Mouse (Mus musculus) liver, embryonic 11.5 days (tissue): Measurements from ENCODE around the gene Ccdc138. TPM values are rescaled to one million over a fixed set of nuclear protein-coding genes. Genes with fewer than 3 reads are reported as not detected.
A peak's percentile ranks its signal among the peaks of the same experiment; 100 is the strongest.

Experiments used
- ATAC-seq: fragments of 200-750 bp; cut with Nextera tagmentation; replicated peaks from 2 replicates; pipeline ENCODE4 v1.8.0; 2017; ENCODE audit warnings: moderate number of reproducible peaks, mild to moderate bottlenecking, moderate TSS enrichment, moderate library complexity; ENCODE audit not compliant: low FRiP score
- DNase-seq: peaks from one replicate; pipeline ENCODE4 v3.0.0-alpha.2; 2017; ENCODE audit warnings: low spot score
- H3K27ac ChIP-seq: fragments of 300-500 bp; sonication (generic); 2 replicates; pipeline ENCODE4 v1.5.1; 2014; ENCODE audit warnings: mild to moderate bottlenecking, low read depth, low read length, control low read depth
- H3K27me3 ChIP-seq: fragments of 300-500 bp; sonication (generic); replicated peaks from 2 replicates; pipeline ENCODE4 v1.6.1; 2014; ENCODE audit warnings: low read length, mixed read lengths; ENCODE audit not compliant: control insufficient read depth, insufficient read depth
- H3K36me3 ChIP-seq: fragments of 300-500 bp; sonication (generic); 2 replicates; pipeline ENCODE4 v1.6.1; 2014; ENCODE audit warnings: mild to moderate bottlenecking, low read length, moderate library complexity, mixed read lengths; ENCODE audit not compliant: control insufficient read depth, insufficient read depth
- H3K4me1 ChIP-seq: fragments of 300-500 bp; sonication (generic); replicated peaks from 2 replicates; pipeline ENCODE4 v1.6.1; 2014; ENCODE audit warnings: low read length, mixed read lengths; ENCODE audit not compliant: control insufficient read depth, insufficient read depth
- H3K4me2 ChIP-seq: fragments of 300-500 bp; sonication (generic); 2 replicates; pipeline ENCODE4 v1.6.1; 2014; ENCODE audit warnings: mild to moderate bottlenecking, control low read depth, moderate library complexity
- H3K4me3 ChIP-seq: fragments of 300-500 bp; sonication (generic); 2 replicates; pipeline ENCODE4 v1.5.1; 2014; ENCODE audit warnings: low read depth, low read length, control low read depth
- H3K9ac ChIP-seq: fragments of 300-500 bp; sonication (generic); 2 replicates; pipeline ENCODE4 v1.6.1; 2014; ENCODE audit warnings: low read depth, low read length, control low read depth
- H3K9me3 ChIP-seq: fragments of 300-500 bp; sonication (generic); 2 replicates; pipeline ENCODE4 v1.6.1; 2016; ENCODE audit warnings: low read length, inconsistent platforms, mixed read lengths; ENCODE audit not compliant: control insufficient read depth
- WGBS: fragments of 180-500 bp; shearing (Covaris S2); extraction: QIAGEN DNeasy Blood & Tissue Kit; methylation state at CpG from one replicate; pipeline ENCODE4 v1.1.7; 2014; 5-methylcytosine and 5-hydroxymethylcytosine counted together
- polyA plus RNA-seq: library from polyadenylated mRNA; unstranded; fragments of >200 nt; fragmentation: Nextera tagmentation; extraction: Ambion mirVana; gene quantifications from 2 replicates; pipeline ENCODE4 v1.2.1, GENCODE M21; 2014

The Ccdc138 gene
- polyA plus RNA-seq = 4.9 and 5.3 TPM in 2 replicates

DNA sequence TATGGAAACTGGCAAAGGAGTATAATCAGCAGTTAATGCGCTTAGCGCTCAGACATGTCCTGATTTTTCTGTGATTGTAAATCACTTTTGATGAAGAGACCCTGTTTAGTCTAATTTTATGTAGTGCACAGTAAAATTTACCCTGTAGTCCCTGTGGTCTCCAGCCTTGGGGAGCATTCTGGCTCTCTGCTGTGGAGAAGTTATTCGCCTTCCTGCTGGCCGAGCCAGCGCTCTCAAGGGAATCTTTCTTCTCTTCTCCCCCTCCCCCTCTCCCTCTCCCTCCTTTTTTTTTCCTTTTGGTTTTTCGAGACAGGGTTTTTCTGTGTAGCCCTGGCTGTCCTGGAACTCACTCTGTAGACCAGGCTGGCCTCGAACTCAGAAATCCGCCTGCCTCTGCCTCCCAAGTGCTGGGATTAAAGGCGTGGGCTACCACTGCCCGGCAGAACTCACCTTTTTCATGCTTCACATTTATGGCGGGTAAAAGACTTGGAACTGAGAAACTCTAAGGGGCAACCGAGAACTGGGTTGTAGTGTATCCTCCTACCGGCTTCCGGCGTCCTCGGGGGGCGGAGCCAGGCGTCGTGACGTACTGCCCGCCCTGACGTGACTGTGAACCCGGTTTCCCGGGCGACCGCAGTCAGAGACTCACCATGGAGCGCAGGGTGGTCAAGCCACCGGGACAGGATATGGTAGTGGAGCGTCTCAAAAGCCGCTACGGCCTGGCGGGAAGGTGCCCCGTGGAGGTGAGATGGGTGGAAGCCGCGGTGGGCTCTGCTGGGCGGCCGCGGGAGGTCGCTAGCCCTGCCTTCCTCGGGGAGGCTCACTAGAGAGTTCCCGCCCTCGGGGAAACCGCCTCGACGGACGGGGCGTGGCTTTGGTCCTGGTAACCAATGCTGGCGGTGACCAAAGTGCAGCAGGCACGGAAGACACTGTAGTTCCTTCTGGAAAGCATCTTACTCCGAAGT lies at the start of gene Ccdc138:
Gene Ccdc138 (plus strand): TSS at position 629 of the 965 bp plus-strand sequence.
- Histone ChIP-seq H3K9me3 (no peaks in the 10 kb centered on the region), H3K4me2 (peak within 1 kb of the TSS; percentile 86), H3K9ac (peak within 1 kb of the TSS; percentile 73), H3K4me3 (peak within 1 kb of the TSS; percentile 75), H3K27ac (peak within 1 kb of the TSS; percentile 76), H3K4me1 (peaks cover 3% of the 10 kb centered on the region; the same call in 1 of the 2 replicates), H3K27me3 (no peaks in the 10 kb centered on the region), H3K36me3 (peaks cover 13% of the 10 kb centered on the region)
- 1% methylated on average over 50 of the region's 50 CpGs for WGBS
- ATAC-seq = peak; percentile 98
- peak; percentile 94 for DNase-seq

DNA sequence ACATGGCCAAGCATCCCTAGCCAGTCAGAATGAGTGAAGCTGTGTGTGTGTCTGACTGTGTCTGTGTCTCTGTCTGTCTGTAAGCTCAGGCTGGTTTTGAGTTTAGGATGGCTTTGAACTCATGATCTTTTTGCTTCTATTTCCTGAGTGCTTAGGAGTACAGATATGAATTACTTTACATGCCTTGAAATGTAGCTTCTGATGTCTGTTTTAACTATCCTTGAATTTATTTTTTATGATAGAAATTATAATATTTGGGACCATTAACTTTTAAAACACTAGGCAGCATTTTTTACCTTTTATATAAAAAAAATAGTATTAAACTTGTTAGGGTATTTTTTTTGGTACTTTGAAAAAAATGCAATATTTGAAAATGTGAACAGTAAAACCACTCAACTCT lies 46.2 kb upstream of the Ccdc138 start:
- H3K4me1 ChIP-seq = peaks cover 8% of the 10 kb centered on the region
- H3K36me3 ChIP-seq = peaks cover 12% of the 10 kb centered on the region
- 0 out of 2 replicates have a peak overlapping the region, but pooled peaks have one; percentile 7 for H3K4me3 ChIP-seq
- peak overlapping the region; percentile 83 for H3K27ac ChIP-seq
- no peak overlapping the region for H3K9ac ChIP-seq
- no peaks in the 10 kb centered on the region for H3K27me3 ChIP-seq
- ATAC-seq (no peak), DNase-seq (no peak)
- no peaks in the 10 kb centered on the region for H3K9me3 ChIP-seq
- peak overlapping the region; percentile 47 for H3K4me2 ChIP-seq

DNA sequence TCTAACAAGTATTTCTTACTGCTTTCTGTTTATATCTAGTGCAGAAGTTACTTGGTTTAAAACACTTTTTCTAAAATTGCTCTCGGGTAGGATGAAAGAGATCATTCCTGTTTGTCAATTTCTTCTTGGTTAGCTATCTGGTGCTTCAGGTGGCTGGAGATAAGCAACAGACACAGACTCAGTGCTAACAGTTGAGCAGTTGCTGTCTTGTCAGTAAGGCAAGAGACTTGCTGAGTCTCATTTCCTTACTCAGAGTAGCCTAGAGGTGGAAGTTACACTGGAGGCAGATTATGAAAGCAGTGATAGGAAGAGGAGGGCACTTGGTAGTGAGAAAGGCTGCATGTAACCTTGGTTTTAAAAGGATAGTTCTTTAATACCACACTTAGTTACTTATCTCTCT lies 45.6 kb upstream of the Ccdc138 start:
- peak; percentile 94 for ATAC-seq
- no peak overlapping the region; the same call in 1 of the 2 replicates for H3K27ac ChIP-seq

DNA sequence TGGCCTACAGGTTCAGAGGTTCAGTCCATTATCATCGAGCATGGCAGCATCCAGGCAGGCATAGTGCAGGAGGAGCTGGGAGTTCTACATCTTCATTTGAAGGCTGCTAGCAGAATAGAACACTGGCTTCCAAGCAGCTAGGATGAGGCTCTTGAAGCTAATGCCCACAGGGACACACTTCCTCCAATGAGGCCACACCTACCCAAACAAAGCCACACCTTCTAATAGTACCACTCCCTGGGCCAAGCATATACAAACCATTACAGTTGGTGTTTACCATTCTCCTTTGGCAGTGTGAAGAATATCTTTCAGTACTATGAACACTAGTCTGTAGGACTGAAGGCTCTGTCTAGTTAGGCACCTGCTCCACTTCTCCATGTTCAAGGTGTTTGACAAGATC lies 37.9 kb upstream of the Ccdc138 start:
- Histone ChIP-seq H3K4me2 (no peak overlapping the region), H3K9ac (no peak overlapping the region), H3K9me3 (no peaks in the 10 kb centered on the region), H3K4me3 (no peak overlapping the region), H3K4me1 (no peaks in the 10 kb centered on the region), H3K27ac (no peak overlapping the region), H3K36me3 (peaks cover 29% of the 10 kb centered on the region; the same call in 1 of the 2 replicates), H3K27me3 (no peaks in the 10 kb centered on the region)
- no peak for ATAC-seq
- no peak for DNase-seq
- 100% methylated on average over 1 of the region's 1 CpGs for WGBS

More for the DNA sequence above, 45.6 kb upstream of the Ccdc138 start:
- Histone ChIP-seq H3K36me3 (peaks cover 12% of the 10 kb centered on the region), H3K4me2 (0 out of 2 replicates have a peak overlapping the region, but pooled peaks have one; percentile 12), H3K9me3 (no peaks in the 10 kb centered on the region), H3K9ac (no peak overlapping the region), H3K4me1 (peaks cover 8% of the 10 kb centered on the region), H3K4me3 (no peak overlapping the region), H3K27me3 (no peaks in the 10 kb centered on the region)
- no peak for DNase-seq
- WGBS = 40% methylated on average over 1 of the region's 1 CpGs

DNA sequence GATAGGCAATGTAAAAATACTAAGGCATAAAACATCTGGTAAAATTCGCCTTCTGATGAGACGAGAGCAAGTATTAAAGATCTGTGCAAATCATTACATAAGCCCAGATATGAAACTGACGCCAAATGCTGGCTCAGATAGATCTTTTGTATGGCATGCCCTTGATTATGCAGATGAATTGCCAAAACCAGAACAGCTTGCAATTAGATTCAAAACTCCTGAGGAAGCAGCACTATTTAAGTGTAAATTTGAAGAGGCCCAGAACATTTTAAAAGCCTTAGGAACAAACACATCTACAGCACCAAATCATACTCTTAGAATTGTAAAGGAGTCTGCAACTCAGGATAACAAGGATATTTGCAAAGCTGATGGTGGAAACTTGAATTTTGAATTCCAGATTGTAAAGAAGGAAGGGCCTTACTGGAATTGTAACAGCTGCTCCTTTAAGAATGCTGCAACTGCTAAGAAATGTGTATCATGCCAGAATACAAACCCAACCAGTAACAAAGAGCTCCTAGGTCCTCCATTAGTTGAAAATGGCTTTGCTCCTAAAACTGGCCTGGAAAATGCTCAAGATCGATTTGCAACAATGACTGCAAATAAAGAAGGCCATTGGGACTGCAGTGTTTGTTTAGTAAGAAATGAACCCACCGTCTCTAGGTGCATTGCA lies 20.5 kb upstream of the Ccdc138 start:
- Histone ChIP-seq H3K4me2 (no peak overlapping the region), H3K27ac (no peak overlapping the region), H3K27me3 (no peaks in the 10 kb centered on the region), H3K4me1 (no peaks in the 10 kb centered on the region), H3K4me3 (no peak overlapping the region), H3K9me3 (no peaks in the 10 kb centered on the region), H3K9ac (no peak overlapping the region), H3K36me3 (peaks cover 38% of the 10 kb centered on the region)
- no peak for DNase-seq
- no peak for ATAC-seq
- WGBS = 89% methylated on average over 5 of the region's 5 CpGs

DNA sequence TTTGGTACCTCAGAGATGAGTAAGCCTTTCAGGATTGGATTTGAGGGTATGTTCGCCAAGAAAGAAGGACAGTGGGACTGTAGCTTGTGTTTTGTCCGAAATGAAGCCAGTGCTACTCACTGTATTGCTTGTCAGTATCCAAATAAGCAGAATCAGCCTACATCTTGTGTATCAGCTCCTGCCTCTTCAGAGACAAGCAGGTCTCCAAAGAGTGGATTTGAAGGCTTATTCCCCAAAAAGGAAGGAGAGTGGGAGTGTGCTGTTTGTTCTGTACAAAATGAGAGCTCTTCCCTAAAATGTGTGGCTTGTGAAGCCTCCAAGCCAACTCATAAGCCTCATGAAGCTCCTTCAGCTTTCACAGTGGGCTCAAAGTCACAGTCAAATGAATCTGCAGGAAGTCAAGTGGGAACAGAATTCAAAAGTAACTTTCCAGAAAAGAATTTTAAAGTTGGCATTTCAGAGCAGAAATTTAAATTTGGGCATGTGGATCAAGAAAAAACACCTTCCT lies 19.6 kb upstream of the Ccdc138 start:
- Histone ChIP-seq H3K27me3 (no peaks in the 10 kb centered on the region), H3K9ac (no peak overlapping the region), H3K4me3 (no peak overlapping the region), H3K36me3 (peaks cover 38% of the 10 kb centered on the region), H3K4me2 (no peak overlapping the region), H3K27ac (no peak overlapping the region), H3K9me3 (no peaks in the 10 kb centered on the region), H3K4me1 (no peaks in the 10 kb centered on the region)
- ATAC-seq = no peak
- 95% methylated on average over 2 of the region's 2 CpGs for WGBS
- no peak for DNase-seq

DNA sequence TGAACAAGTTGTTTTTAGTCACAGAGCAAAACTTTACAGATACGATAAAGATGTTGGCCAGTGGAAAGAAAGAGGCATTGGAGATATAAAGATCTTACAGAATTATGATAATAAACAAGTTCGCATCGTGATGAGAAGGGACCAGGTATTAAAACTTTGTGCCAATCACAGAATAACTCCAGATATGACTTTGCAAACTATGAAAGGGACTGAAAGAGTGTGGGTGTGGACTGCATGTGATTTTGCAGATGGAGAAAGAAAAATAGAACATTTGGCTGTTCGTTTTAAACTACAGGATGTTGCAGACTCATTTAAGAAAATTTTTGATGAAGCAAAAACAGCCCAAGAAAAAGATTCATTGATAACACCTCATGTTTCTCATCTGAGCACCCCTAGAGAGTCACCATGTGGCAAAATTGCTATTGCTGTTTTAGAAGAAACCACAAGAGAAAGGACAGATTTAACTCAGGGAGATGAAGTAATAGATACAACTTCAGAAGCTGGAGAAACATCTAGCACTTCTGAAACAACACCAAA lies 17.7 kb upstream of the Ccdc138 start:
- Histone ChIP-seq H3K27ac (no peak overlapping the region), H3K9ac (no peak overlapping the region), H3K4me1 (no peaks in the 10 kb centered on the region), H3K4me2 (no peak overlapping the region), H3K36me3 (peaks cover 48% of the 10 kb centered on the region), H3K9me3 (no peaks in the 10 kb centered on the region), H3K4me3 (no peak overlapping the region), H3K27me3 (no peaks in the 10 kb centered on the region)
- DNase-seq (no peak), ATAC-seq (no peak)
- 93% methylated on average over 4 of the region's 4 CpGs for WGBS

DNA sequence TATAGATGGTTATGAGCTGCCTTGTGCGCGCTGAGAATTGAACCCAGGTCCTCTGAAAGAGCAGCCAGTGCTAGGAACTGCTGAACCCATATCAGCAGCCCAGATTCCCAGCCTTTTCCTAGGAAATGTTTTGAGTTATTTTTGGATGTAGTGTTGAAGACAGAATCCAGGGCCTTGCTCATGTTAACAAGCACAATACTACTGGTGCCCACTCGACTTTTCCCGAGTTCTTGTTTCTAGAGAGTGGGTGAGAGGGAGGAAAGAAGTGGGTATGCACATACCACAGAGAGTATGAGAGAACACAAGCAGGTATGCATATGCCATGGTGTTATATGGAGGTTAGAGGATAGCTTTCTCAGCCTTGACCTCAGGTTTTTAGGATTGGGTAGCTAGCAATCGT lies 6.7 kb upstream of the Ccdc138 start:
- Histone ChIP-seq H3K9me3 (no peaks in the 10 kb centered on the region), H3K4me1 (no peaks in the 10 kb centered on the region), H3K36me3 (peaks cover 22% of the 10 kb centered on the region), H3K9ac (no peak overlapping the region), H3K4me2 (no peak overlapping the region), H3K27me3 (no peaks in the 10 kb centered on the region), H3K4me3 (no peak overlapping the region), H3K27ac (no peak overlapping the region)
- ATAC-seq = no peak
- 94% methylated on average over 5 of the region's 5 CpGs for WGBS
- DNase-seq = no peak
